Mouse (Mus musculus) MEL (cell line): ENCODE measurements at regions not wholly inside any gene's neighbourhood (a gene's known extent, or its start where the extent isn't known, plus 50 kb on each side); places are given as distances from the start of the nearest gene placed in this dataset.

ENCODE experiments used
- DNase-seq: peaks from one replicate; pipeline ENCODE4 v3.0.0; 2011; ENCODE audit warnings: low read depth, low spot score
- H3K27ac ChIP-seq: 2 replicates; pipeline ENCODE4 v1.5.1; 2012; ENCODE audit warnings: low read depth, mild to moderate bottlenecking, control low read depth, low read length, moderate library complexity; ENCODE audit not compliant: control insufficient read depth
- H3K27me3 ChIP-seq, 2 experiments: fragments of 150-350 bp in 1 of 2; sonication (generic) in 1 of 2; 2 replicates each; pipeline ENCODE4 v1.6.1; 2012; ENCODE audit warnings: low read length in 2 of 2, mild to moderate bottlenecking in 2 of 2, improper control_type of control experiment in 1 of 2, moderate library complexity in 1 of 2; ENCODE audit not compliant: insufficient read depth in 2 of 2, control insufficient read depth in 1 of 2
- H3K36me3 ChIP-seq, 2 experiments: 2 replicates each; pipeline ENCODE4 v1.6.1; 2012 to 2014; ENCODE audit warnings: low read length in 2 of 2, improper control_type of control experiment in 1 of 2, inconsistent platforms in 1 of 2, mild to moderate bottlenecking in 1 of 2; ENCODE audit not compliant: insufficient read depth in 2 of 2, control insufficient read depth in 1 of 2
- H3K4me1 ChIP-seq, 2 experiments: fragments of 150-350 bp in 1 of 2; sonication (generic) in 1 of 2; 2 replicates each; pipeline ENCODE4 v1.6.1; 2012; ENCODE audit warnings: low read length in 2 of 2, improper control_type of control experiment in 1 of 2, mild to moderate bottlenecking in 1 of 2; ENCODE audit not compliant: insufficient read depth in 2 of 2, control insufficient read depth in 1 of 2
- H3K4me3 ChIP-seq, 2 experiments: fragments of 150-350 bp in 1 of 2; sonication (generic) in 1 of 2; 2 replicates each; pipeline ENCODE4 v1.5.1; 2012; ENCODE audit warnings: low read depth in 2 of 2, low read length in 2 of 2, mild to moderate bottlenecking in 2 of 2, moderate library complexity in 2 of 2, control low read depth in 1 of 2, improper control_type of control experiment in 1 of 2; ENCODE audit not compliant: control insufficient read depth in 1 of 2, insufficient read depth in 1 of 2
- H3K79me2 ChIP-seq: 2 replicates; pipeline ENCODE4 v1.6.1; 2012; ENCODE audit warnings: mild to moderate bottlenecking, low read length, moderate library complexity; ENCODE audit not compliant: control insufficient read depth, poor library complexity, insufficient read depth
- H3K9ac ChIP-seq: 2 replicates; pipeline ENCODE4 v1.6.1; 2012; ENCODE audit warnings: low read depth, mild to moderate bottlenecking, control low read depth, low read length, moderate library complexity; ENCODE audit not compliant: control insufficient read depth, poor library complexity, severe bottlenecking
- H3K9me3 ChIP-seq: fragments of 150-350 bp; sonication (generic); replicated peaks from 2 replicates; pipeline ENCODE4 v1.6.1; 2012; ENCODE audit warnings: mild to moderate bottlenecking, low read length, improper control_type of control experiment, moderate library complexity; ENCODE audit not compliant: insufficient read depth
- BHLHE40 ChIP-seq: IDR thresholded peaks from 2 replicates; pipeline ENCODE4 v1.6.1; 2012; ENCODE audit warnings: low read depth, mild to moderate bottlenecking, inconsistent platforms, low read length, improper control_type of control experiment, borderline replicate concordance
- CTCF ChIP-seq, 3 experiments: IDR thresholded peaks in 2 of 3; conservative IDR thresholded peaks in 1 of 3; 2 replicates each; pipeline ENCODE4 v1.5.1; 2011 to 2012; ENCODE audit warnings: low read length in 3 of 3, low read depth in 2 of 3, mild to moderate bottlenecking in 2 of 3, improper control_type of control experiment in 1 of 3, inconsistent platforms in 1 of 3, mixed read lengths in 1 of 3, moderate library complexity in 1 of 3; ENCODE audit not compliant: control insufficient read depth in 1 of 3, insufficient read depth in 1 of 3, poor library complexity in 1 of 3, severe bottlenecking in 1 of 3
- ELF1 ChIP-seq: IDR thresholded peaks from 2 replicates; pipeline ENCODE4 v1.6.1; 2014; ENCODE audit warnings: low read depth, mild to moderate bottlenecking, inconsistent platforms, low read length, improper control_type of control experiment, moderate library complexity
- EP300 ChIP-seq, 2 experiments: IDR thresholded peaks; 2 replicates each; pipeline ENCODE4 v1.6.1; 2011; ENCODE audit warnings: improper control_type of control experiment in 2 of 2, low read length in 2 of 2, low read depth in 1 of 2, mild to moderate bottlenecking in 1 of 2
- ETS1 ChIP-seq: IDR thresholded peaks from 2 replicates; pipeline ENCODE4 v1.6.1; 2012; ENCODE audit warnings: low read depth, mild to moderate bottlenecking, inconsistent platforms, low read length, improper control_type of control experiment, moderate library complexity
- GATA1 ChIP-seq: IDR thresholded peaks from 2 replicates; pipeline ENCODE4 v1.6.1; 2011; ENCODE audit warnings: low read depth, low read length, improper control_type of control experiment
- HCFC1 ChIP-seq: IDR thresholded peaks from 2 replicates; pipeline ENCODE4 v1.6.1; 2012; ENCODE audit warnings: low read depth, mild to moderate bottlenecking, inconsistent platforms, low read length, improper control_type of control experiment, moderate library complexity
- JUND ChIP-seq: IDR thresholded peaks from 2 replicates; pipeline ENCODE4 v1.6.1; 2011; ENCODE audit warnings: low read depth, mild to moderate bottlenecking, improper control_type of control experiment, low read length
- KAT2A ChIP-seq: conservative IDR thresholded peaks from 2 replicates; pipeline ENCODE4 v1.6.1; 2012; ENCODE audit warnings: low read depth, low read length, improper control_type of control experiment, inconsistent platforms
- MAFK ChIP-seq: IDR thresholded peaks from 2 replicates; pipeline ENCODE4 v1.6.1; 2011; ENCODE audit warnings: low read depth, mild to moderate bottlenecking, low read length, improper control_type of control experiment, borderline replicate concordance
- MAX ChIP-seq: IDR thresholded peaks from 2 replicates; pipeline ENCODE4 v1.6.1; 2011; ENCODE audit warnings: low read length, improper control_type of control experiment
- MAZ ChIP-seq: IDR thresholded peaks from 2 replicates; pipeline ENCODE4 v1.6.1; 2012; ENCODE audit warnings: low read depth, mild to moderate bottlenecking, inconsistent platforms, low read length, improper control_type of control experiment
- MYC ChIP-seq: IDR thresholded peaks from 2 replicates; pipeline ENCODE4 v1.6.1; 2011; ENCODE audit warnings: low read depth, mild to moderate bottlenecking, low read length, improper control_type of control experiment, moderate library complexity
- NELFE ChIP-seq: IDR thresholded peaks from 2 replicates; pipeline ENCODE4 v1.6.1; 2011; ENCODE audit warnings: low read depth, low read length, improper control_type of control experiment
- NRF1 ChIP-seq: IDR thresholded peaks from 2 replicates; pipeline ENCODE4 v1.6.1; 2014; ENCODE audit warnings: low read depth, mild to moderate bottlenecking, inconsistent platforms, low read length, improper control_type of control experiment, moderate library complexity; ENCODE audit not compliant: poor library complexity, insufficient read depth, severe bottlenecking
- POLR2AphosphoS2 ChIP-seq: IDR thresholded peaks from 2 replicates; pipeline ENCODE4 v1.6.1; 2011; ENCODE audit warnings: low read length, improper control_type of control experiment
- RAD21 ChIP-seq: IDR thresholded peaks from 2 replicates; pipeline ENCODE4 v1.6.1; 2011; ENCODE audit warnings: mild to moderate bottlenecking, low read depth, low read length, improper control_type of control experiment
- SIN3A ChIP-seq: IDR thresholded peaks from 2 replicates; pipeline ENCODE4 v1.6.1; 2012; ENCODE audit warnings: low read length, improper control_type of control experiment, inconsistent platforms
- SMC3 ChIP-seq: IDR thresholded peaks from 2 replicates; pipeline ENCODE4 v1.6.1; 2011; ENCODE audit warnings: low read depth, low read length, improper control_type of control experiment
- TAL1 ChIP-seq: IDR thresholded peaks from 2 replicates; pipeline ENCODE4 v1.6.1; 2012; ENCODE audit warnings: mild to moderate bottlenecking, inconsistent platforms, low read length, moderate library complexity, mixed read lengths
- TBP ChIP-seq: IDR thresholded peaks from 2 replicates; pipeline ENCODE4 v1.8.0; 2011; ENCODE audit warnings: low read depth, low read length, improper control_type of control experiment
- TCF12 ChIP-seq: IDR thresholded peaks from 2 replicates; pipeline ENCODE4 v1.6.1; 2014; ENCODE audit warnings: low read depth, mild to moderate bottlenecking, inconsistent platforms, low read length, improper control_type of control experiment, moderate library complexity
- UBTF ChIP-seq: IDR thresholded peaks from 2 replicates; pipeline ENCODE4 v1.6.1; 2012; ENCODE audit warnings: low read depth, mild to moderate bottlenecking, inconsistent platforms, low read length, improper control_type of control experiment, moderate library complexity, borderline replicate concordance; ENCODE audit not compliant: insufficient read depth
- USF1 ChIP-seq: IDR thresholded peaks from 2 replicates; pipeline ENCODE4 v1.6.1; 2014; ENCODE audit warnings: low read depth, mild to moderate bottlenecking, inconsistent platforms, low read length, improper control_type of control experiment, moderate library complexity
- ZC3H11A ChIP-seq: IDR thresholded peaks from 2 replicates; pipeline ENCODE4 v1.6.1; 2012; ENCODE audit warnings: low read depth, mild to moderate bottlenecking, inconsistent platforms, low read length, improper control_type of control experiment
- ZKSCAN1 ChIP-seq: IDR thresholded peaks from 2 replicates; pipeline ENCODE4 v1.6.1; 2012; ENCODE audit warnings: low read depth, mild to moderate bottlenecking, inconsistent platforms, low read length, improper control_type of control experiment, moderate library complexity
- ZNF384 ChIP-seq: IDR thresholded peaks from 2 replicates; pipeline ENCODE4 v1.6.1; 2012; ENCODE audit warnings: low read depth, mild to moderate bottlenecking, inconsistent platforms, low read length, improper control_type of control experiment

- no peaks in the 10 kb centered on the region for H3K9me3 ChIP-seq
- TF ChIP-seq POLR2AphosphoS2 (no peak), MAFK (no peak), JUND (no peak), RAD21 (no peak), UBTF (no peak), ELF1 (no peak), CTCF (IDR thresholded peaks at IDR 0.05 in 2 of 3, conservative IDR thresholded peaks at IDR 0.05 in 1 of 3; ENCODE audit: control insufficient read depth in 1 of 3, insufficient read depth in 1 of 3, low read depth in 2 of 3, low read length in 3 of 3, poor library complexity in 1 of 3, severe bottlenecking in 1 of 3) (no peak), ZNF384 (no peak), SIN3A (no peak), GATA1 (no peak), KAT2A (no peak), NELFE (no peak), TBP (no peak), BHLHE40 (no peak), MAX (no peak), USF1 (no peak), ZC3H11A (no peak), MAZ (no peak), TAL1 (no peak)
- TF ChIP-seq, all 39 proteins: peak for 0
- Histone ChIP-seq H3K79me2 (no peaks in the 10 kb centered on the region), H3K27me3 (no peaks in the 10 kb centered on the region), H3K4me3 (no peak overlapping the region), H3K9ac (no peak overlapping the region), H3K36me3 (no peaks in the 10 kb centered on the region), H3K27ac (no peak overlapping the region), H3K4me1 (no peaks in the 10 kb centered on the region)
- no peak for DNase-seq
Observed at GRCm38 (mm10) chr19:44631356-44632007, 68.8 kb downstream of the Hif1an start.

GRCm38 (mm10) chr19:44637145-44637719, 74.6 kb downstream of the Hif1an start:
- no peak for DNase-seq
- TF ChIP-seq MAX (no peak), NRF1 (no peak), EP300 (IDR thresholded peaks at IDR 0.05; ENCODE audit: low read depth in 1 of 2, low read length in 2 of 2) (no peak), TCF12 (no peak), CTCF (IDR thresholded peaks at IDR 0.05 in 2 of 3, conservative IDR thresholded peaks at IDR 0.05 in 1 of 3; ENCODE audit: control insufficient read depth in 1 of 3, insufficient read depth in 1 of 3, low read depth in 2 of 3, low read length in 3 of 3, poor library complexity in 1 of 3, severe bottlenecking in 1 of 3) (no peak), HCFC1 (no peak), ZNF384 (no peak), ELF1 (no peak), USF1 (no peak), SMC3 (no peak), NELFE (no peak), TBP (no peak), SIN3A (no peak), TAL1 (no peak), ZC3H11A (no peak), MYC (no peak), ETS1 (no peak), UBTF (no peak), ZKSCAN1 (no peak), POLR2AphosphoS2 (no peak)
- Histone ChIP-seq H3K79me2 (no peaks in the 10 kb centered on the region), H3K9me3 (no peaks in the 10 kb centered on the region), H3K27ac (no peak overlapping the region), H3K36me3 (no peaks in the 10 kb centered on the region), H3K27me3 (no peaks in the 10 kb centered on the region), H3K4me3 (no peak overlapping the region), H3K9ac (no peak overlapping the region), H3K4me1 (no peaks in the 10 kb centered on the region)
